In genomic region chr8:117297913-117298518, GRCm38 (mm10) we compare ENCODE assay signal across 8 mouse cellular contexts. TPM values are rescaled to one million over a fixed set of nuclear protein-coding genes. Genes with fewer than 3 reads are reported as not detected.
DNase-seq lines count a peak whose midpoint lies in the region; ATAC-seq and TF ChIP-seq lines count a peak whose summit lies in the region.

No protein-coding gene starts in this region.

- DNase-seq in gastrocnemius, postnatal 14 days: peak; percentile 30
- no peak for DNase-seq in gastrocnemius, postnatal 4 days (ENCODE audit: low spot score in 2 of 2)
- DNase-seq in heart, adult 9 months (ENCODE audit: low spot score in 2 of 2): peak; percentile 53 to 80
- peak; percentile 67 to 78 for DNase-seq in kidney, postnatal 36 days
- no peak for DNase-seq in layer of hippocampus, adult 2 months (ENCODE audit: low spot score in 2 of 2)
- DNase-seq in thymus, postnatal 10 days (ENCODE audit: low spot score in 2 of 2): no peak

- no peak overlapping the region for H3K4me3 ChIP-seq in layer of hippocampus, adult 2 months

- TF ChIP-seq CTCF in layer of hippocampus, adult 2 months (conservative IDR thresholded peaks at IDR 0.05): no peak

- ATAC-seq in megakaryocyte-erythroid progenitor cell, adult 5-6 weeks (replicated peaks; ENCODE audit: low FRiP score, low TSS enrichment, poor library complexity, severe bottlenecking): peak; percentile 92
- no peak for ATAC-seq in frontal cortex, adult (ENCODE audit: low TSS enrichment)

- intact Hi-C loops in gastrocnemius, postnatal 14 days (cut with DNase I; ENCODE audit: low total_unique reads): no loop called here

- H3K27ac ChIP-seq in layer of hippocampus, adult 2 months: no peak overlapping the region

RNA-seq across cellular contexts. Expression of gene Cmip, which starts 41.2 kb away (rescaled TPM):
- total RNA-seq in gastrocnemius, postnatal 14 days (2021): 10 to 100 TPM; 16.2 to 16.4 TPM
- total RNA-seq in gastrocnemius, postnatal 4 days (2021): 10 to 100 TPM; 39.1 to 40.7 TPM
- 40.2 and 60.7 TPM in 2 replicates for total RNA-seq in megakaryocyte-erythroid progenitor cell, adult 5-6 weeks (2014; fragmentation: Nextera tagmentation)
- total RNA-seq in megakaryocyte-erythroid progenitor cell, adult 5-6 weeks (2017): 9.3 and 9.6 TPM in 2 replicates
- total RNA-seq in layer of hippocampus, adult 2 months (2021): 100 to 1,000 TPM; 269 to 286 TPM

Comparison
In these comparisons a context has a peak if more than half of its experiments do, and no peak if none do; other contexts are left out.
1. DNase-seq: peak in gastrocnemius, postnatal 14 days (single experiment), heart, adult 9 months (2 of 2) and kidney, postnatal 36 days (2 of 2); none in gastrocnemius, postnatal 4 days (0 of 2), layer of hippocampus, adult 2 months (0 of 2) and thymus, postnatal 10 days (0 of 2).
2. RNA of gene Cmip, which starts 41.2 kb away (total RNA-seq): 269 to 286 TPM in layer of hippocampus, adult 2 months; 39.1 to 40.7 TPM in gastrocnemius, postnatal 4 days, 9.3 to 60.7 TPM in megakaryocyte-erythroid progenitor cell, adult 5-6 weeks and 16.2 to 16.4 TPM in gastrocnemius, postnatal 14 days; every median in the first group is over 4 times any median in the second.